Comparison of ENCODE assay signal across 28 mouse cellular contexts in genomic region chrX:160691559-160691958, GRCm38 (mm10). TPM values are rescaled to one million over a fixed set of nuclear protein-coding genes. Genes with fewer than 3 reads are reported as not detected.
DNase-seq lines count a peak whose midpoint lies in the region; ATAC-seq and TF ChIP-seq lines count a peak whose summit lies in the region.
"Had no signal": no experiment of that assay in that cellular context is flagged by ENCODE, and none has a peak within 500 bp of the region (broad histone marks: within the 10 kb centered on the region; RNA-seq: fewer than 3 reads in every experiment).

No protein-coding gene starts in this region.

- TF ChIP-seq CTCF in forebrain, postnatal 0 days (IDR thresholded peaks at IDR 0.05; ENCODE audit: low read depth) = no peak

- H3K4me3 ChIP-seq in forebrain, postnatal 0 days (ENCODE audit: low read depth, low read length) = no peak overlapping the region
- H3K4me3 ChIP-seq in forebrain, embryonic 10.5 days = no peak overlapping the region
- H3K4me3 ChIP-seq: hindbrain, embryonic 12.5 days; limb, embryonic 15.5 days; megakaryocyte, embryonic 14.5 days; midbrain, embryonic 15.5 days; neural tube, embryonic 13.5 days had no signal

- DNase-seq in forebrain, postnatal 0 days = peak; percentile 7
- DNase-seq in forebrain, embryonic 10.5 days (ENCODE audit: extremely low spot score, low spot score) = no peak
- peak; percentile 57 for DNase-seq in brain, adult 2 months (ENCODE audit: low read depth, low spot score)
- DNase-seq in cerebellum, adult 18-20 months = peak; percentile 24 to 33
- peak; percentile 6 to 16 for DNase-seq in cerebellum, postnatal 14 days
- no peak for DNase-seq in gastrocnemius, postnatal 10 days
- no peak for DNase-seq in kidney, adult 18-20 months
- DNase-seq: adrenal gland, adult 2 months; left cerebral cortex, postnatal 4 days; lung, embryonic 14.5 days; lung, postnatal 36 days had no signal

- H3K4me1 ChIP-seq in forebrain, postnatal 0 days (ENCODE audit: insufficient read depth) = no peaks in the 10 kb centered on the region
- H3K4me1 ChIP-seq in forebrain, embryonic 10.5 days = no peaks in the 10 kb centered on the region
- H3K4me1 ChIP-seq: hindbrain, embryonic 12.5 days; limb, embryonic 15.5 days; megakaryocyte, embryonic 14.5 days; midbrain, embryonic 15.5 days; neural tube, embryonic 13.5 days had no signal

- H3K4me2 ChIP-seq in forebrain, postnatal 0 days (ENCODE audit: low read depth) = no peak overlapping the region
- H3K4me2 ChIP-seq: hindbrain, embryonic 12.5 days; limb, embryonic 15.5 days; lung, embryonic 14.5 days; midbrain, embryonic 15.5 days; neural tube, embryonic 13.5 days had no signal

- no peak overlapping the region for H3K27ac ChIP-seq in forebrain, postnatal 0 days (ENCODE audit: low read depth, low read length)
- H3K27ac ChIP-seq in forebrain, embryonic 10.5 days = no peak overlapping the region
- H3K27ac ChIP-seq: hindbrain, embryonic 12.5 days; kidney, postnatal 0 days; limb, embryonic 15.5 days; liver, embryonic 14.5 days; midbrain, embryonic 15.5 days; neural tube, embryonic 13.5 days had no signal

- H3K9me3 ChIP-seq in forebrain, postnatal 0 days (ENCODE audit: low read length) = no peaks in the 10 kb centered on the region
- H3K9me3 ChIP-seq in forebrain, embryonic 10.5 days = no peaks in the 10 kb centered on the region
- H3K9me3 ChIP-seq: hindbrain, embryonic 12.5 days; limb, embryonic 15.5 days; megakaryocyte, embryonic 14.5 days; midbrain, embryonic 15.5 days; neural tube, embryonic 13.5 days had no signal

- ATAC-seq in forebrain, postnatal 0 days = no peak
- ATAC-seq: CD4-positive, CD25-positive, alpha-beta regulatory T cell, adult 4 months; forebrain, embryonic 16.5 days; intestine, postnatal 0 days; midbrain, embryonic 15.5 days had no signal

- H3K9ac ChIP-seq in forebrain, postnatal 0 days = no peak overlapping the region
- H3K9ac ChIP-seq: hindbrain, embryonic 12.5 days; limb, embryonic 15.5 days; liver, embryonic 14.5 days; lung, embryonic 14.5 days; midbrain, embryonic 15.5 days; neural tube, embryonic 13.5 days had no signal

- WGBS in forebrain, postnatal 0 days = 81% methylated on average over 3 of the region's 3 CpGs
- 95% methylated on average over 3 of the region's 3 CpGs for WGBS in forebrain, embryonic 10.5 days

- H3K36me3 ChIP-seq in forebrain, postnatal 0 days (ENCODE audit: insufficient read depth) = no peaks in the 10 kb centered on the region
- H3K36me3 ChIP-seq in forebrain, embryonic 10.5 days (replicated peaks) = no peaks in the 10 kb centered on the region
- H3K36me3 ChIP-seq: hindbrain, embryonic 12.5 days; limb, embryonic 15.5 days; midbrain, embryonic 15.5 days; neural tube, embryonic 13.5 days had no signal

- H3K27me3 ChIP-seq in forebrain, postnatal 0 days (ENCODE audit: insufficient read depth, low read length) = no peaks in the 10 kb centered on the region
- peaks cover 83% of the 10 kb centered on the region for H3K27me3 ChIP-seq in forebrain, embryonic 10.5 days (ENCODE audit: poor library complexity, severe bottlenecking)

RNA-seq across cellular contexts. Expression of gene Ppef1, which starts 44.0 kb away (rescaled TPM):
- 0.77 and 0.90 TPM in 2 replicates for total RNA-seq in forebrain, postnatal 0 days (2014; rRNA removed)
- polyA plus RNA-seq in forebrain, postnatal 0 days (2015; fragmentation: Nextera tagmentation; extraction: Ambion mirVana) = 0.47 and 0.84 TPM in 2 replicates
- polyA plus RNA-seq in forebrain, embryonic 10.5 days (2016; fragmentation: Nextera tagmentation; extraction: Ambion mirVana) = 0.17 and 0.54 TPM in 2 replicates
- total RNA-seq in gastrocnemius, postnatal 10 days (2021) = not detected
- total RNA-seq: adrenal gland, adult 2 months; gastrocnemius, adult 18-20 months; gastrocnemius, postnatal 4 days; heart, adult 8-10 months; heart, postnatal 25 days had no signal
- polyA plus RNA-seq: adrenal gland, adult 2 months; CD4-positive, CD25-positive, alpha-beta regulatory T cell, adult 4 months; heart, embryonic 14.5 days; kidney, postnatal 0 days; large intestine, adult 2 months; liver, embryonic 14.5 days; lung, embryonic 14.5 days; urinary bladder, adult 2 months had no signal

Comparison
In these comparisons a context has a peak if more than half of its experiments do, and no peak if none do; other contexts are left out.
1. DNase-seq: peak in forebrain, postnatal 0 days (single experiment), brain, adult 2 months (single experiment), cerebellum, adult 18-20 months (2 of 2) and cerebellum, postnatal 14 days (2 of 2); none in forebrain, embryonic 10.5 days (single experiment), gastrocnemius, postnatal 10 days (single experiment) and kidney, adult 18-20 months (single experiment).